Mouse (Mus musculus): Measurements from ENCODE around the gene Tmem95. TPM values are rescaled to one million over a fixed set of nuclear protein-coding genes. Genes with fewer than 3 reads are reported as not detected.

Tmem95 gene
- polyA plus RNA-seq, 1 experiment: not detected

- WGBS: 1% methylated on average over 61 of the region's 61 CpGs
- TF ChIP-seq CTCF (IDR thresholded peaks at IDR 0.05; ENCODE audit: control insufficient read depth, insufficient read depth, low read length): no peak
- TF ChIP-seq POLR2A (IDR thresholded peaks at IDR 0.05; ENCODE audit: borderline replicate concordance, control insufficient read depth, low read depth, low read length): peak; percentile 69; the same call in 1 of the 2 replicates
- H3K4me1 ChIP-seq (ENCODE audit: control insufficient read depth, insufficient read depth, low read length): peaks cover 3% of the 10 kb centered on the region
- H3K27ac ChIP-seq (ENCODE audit: control insufficient read depth, insufficient read depth, low read depth, low read length, poor library complexity): peak within 1 kb of the TSS; percentile 90
- peak within 1 kb of the TSS; percentile 92 for H3K4me3 ChIP-seq (replicated peaks; ENCODE audit: control insufficient read depth, low read depth, low read length)
Measured at GRCm38 (mm10) chr11:69913554-69914371, 35.9 kb upstream of the Tmem95 start, which contains the start of gene Gps2. TSS of gene Gps2 (plus strand) at chr11:69913888.

- Histone ChIP-seq H3K4me3 (replicated peaks; ENCODE audit: control insufficient read depth, low read depth, low read length) (peak overlapping the region; percentile 92), H3K4me1 (ENCODE audit: control insufficient read depth, insufficient read depth, low read length) (peaks cover 3% of the 10 kb centered on the region), H3K27ac (ENCODE audit: control insufficient read depth, insufficient read depth, low read depth, low read length, poor library complexity) (0 out of 2 replicates have a peak overlapping the region, but pooled peaks have one; percentile 0)
- WGBS: 77% methylated on average over 15 of the region's 15 CpGs
- TF ChIP-seq POLR2A (IDR thresholded peaks at IDR 0.05; ENCODE audit: borderline replicate concordance, control insufficient read depth, low read depth, low read length) (no peak), CTCF (IDR thresholded peaks at IDR 0.05; ENCODE audit: control insufficient read depth, insufficient read depth, low read length) (no peak)
Measured at GRCm38 (mm10) chr11:69912716-69913530, 35.1 kb upstream of the Tmem95 start.

GRCm38 (mm10) chr11:69911701-69912100 lies 33.9 kb upstream of the Tmem95 start:
- 80% methylated on average over 6 of the region's 6 CpGs for WGBS
- Histone ChIP-seq H3K27ac (ENCODE audit: control insufficient read depth, insufficient read depth, low read depth, low read length, poor library complexity) (no peak overlapping the region), H3K4me3 (replicated peaks; ENCODE audit: control insufficient read depth, low read depth, low read length) (no peak overlapping the region), H3K4me1 (ENCODE audit: control insufficient read depth, insufficient read depth, low read length) (peaks cover 3% of the 10 kb centered on the region)
- no peak for TF ChIP-seq POLR2A (IDR thresholded peaks at IDR 0.05; ENCODE audit: borderline replicate concordance, control insufficient read depth, low read depth, low read length)
- TF ChIP-seq CTCF (IDR thresholded peaks at IDR 0.05; ENCODE audit: control insufficient read depth, insufficient read depth, low read length): no peak

GRCm38 (mm10) chr11:69910781-69911560 lies 33.2 kb upstream of the Tmem95 start:
- 92% methylated on average over 17 of the region's 17 CpGs for WGBS
- TF ChIP-seq POLR2A (IDR thresholded peaks at IDR 0.05; ENCODE audit: borderline replicate concordance, control insufficient read depth, low read depth, low read length) (no peak), CTCF (IDR thresholded peaks at IDR 0.05; ENCODE audit: control insufficient read depth, insufficient read depth, low read length) (no peak)
- Histone ChIP-seq H3K4me1 (ENCODE audit: control insufficient read depth, insufficient read depth, low read length) (peaks cover 3% of the 10 kb centered on the region), H3K27ac (ENCODE audit: control insufficient read depth, insufficient read depth, low read depth, low read length, poor library complexity) (no peak overlapping the region), H3K4me3 (replicated peaks; ENCODE audit: control insufficient read depth, low read depth, low read length) (no peak overlapping the region)

GRCm38 (mm10) chr11:69910177-69910576 lies 32.4 kb upstream of the Tmem95 start:
- 89% methylated on average over 8 of the region's 8 CpGs for WGBS
- Histone ChIP-seq H3K4me1 (ENCODE audit: control insufficient read depth, insufficient read depth, low read length) (peaks cover 3% of the 10 kb centered on the region), H3K4me3 (replicated peaks; ENCODE audit: control insufficient read depth, low read depth, low read length) (no peak overlapping the region), H3K27ac (ENCODE audit: control insufficient read depth, insufficient read depth, low read depth, low read length, poor library complexity) (no peak overlapping the region)
- TF ChIP-seq CTCF (IDR thresholded peaks at IDR 0.05; ENCODE audit: control insufficient read depth, insufficient read depth, low read length) (no peak), POLR2A (IDR thresholded peaks at IDR 0.05; ENCODE audit: borderline replicate concordance, control insufficient read depth, low read depth, low read length) (no peak)

- no peak overlapping the region for H3K27ac ChIP-seq (ENCODE audit: control insufficient read depth, insufficient read depth, low read depth, low read length, poor library complexity)
- no peak overlapping the region for H3K4me3 ChIP-seq (replicated peaks; ENCODE audit: control insufficient read depth, low read depth, low read length)
- TF ChIP-seq CTCF (IDR thresholded peaks at IDR 0.05; ENCODE audit: control insufficient read depth, insufficient read depth, low read length) (no peak), POLR2A (IDR thresholded peaks at IDR 0.05; ENCODE audit: borderline replicate concordance, control insufficient read depth, low read depth, low read length) (no peak)
- H3K4me1 ChIP-seq (ENCODE audit: control insufficient read depth, insufficient read depth, low read length): peaks cover 3% of the 10 kb centered on the region
- WGBS: 89% methylated on average over 5 of the region's 5 CpGs
Measured at GRCm38 (mm10) chr11:69909174-69909573, 31.4 kb upstream of the Tmem95 start.

GRCm38 (mm10) chr11:69908645-69909044 lies 30.8 kb upstream of the Tmem95 start:
- no peak overlapping the region for H3K27ac ChIP-seq (ENCODE audit: control insufficient read depth, insufficient read depth, low read depth, low read length, poor library complexity)
- no peak overlapping the region for H3K4me3 ChIP-seq (replicated peaks; ENCODE audit: control insufficient read depth, low read depth, low read length)
- H3K4me1 ChIP-seq (ENCODE audit: control insufficient read depth, insufficient read depth, low read length): peaks cover 3% of the 10 kb centered on the region
- WGBS: 92% methylated on average over 11 of the region's 11 CpGs
- TF ChIP-seq CTCF (IDR thresholded peaks at IDR 0.05; ENCODE audit: control insufficient read depth, insufficient read depth, low read length): no peak
- TF ChIP-seq POLR2A (IDR thresholded peaks at IDR 0.05; ENCODE audit: borderline replicate concordance, control insufficient read depth, low read depth, low read length): no peak
